Comparison of ENCODE assay signal across 14 mouse cellular contexts in the genomic region with DNA sequence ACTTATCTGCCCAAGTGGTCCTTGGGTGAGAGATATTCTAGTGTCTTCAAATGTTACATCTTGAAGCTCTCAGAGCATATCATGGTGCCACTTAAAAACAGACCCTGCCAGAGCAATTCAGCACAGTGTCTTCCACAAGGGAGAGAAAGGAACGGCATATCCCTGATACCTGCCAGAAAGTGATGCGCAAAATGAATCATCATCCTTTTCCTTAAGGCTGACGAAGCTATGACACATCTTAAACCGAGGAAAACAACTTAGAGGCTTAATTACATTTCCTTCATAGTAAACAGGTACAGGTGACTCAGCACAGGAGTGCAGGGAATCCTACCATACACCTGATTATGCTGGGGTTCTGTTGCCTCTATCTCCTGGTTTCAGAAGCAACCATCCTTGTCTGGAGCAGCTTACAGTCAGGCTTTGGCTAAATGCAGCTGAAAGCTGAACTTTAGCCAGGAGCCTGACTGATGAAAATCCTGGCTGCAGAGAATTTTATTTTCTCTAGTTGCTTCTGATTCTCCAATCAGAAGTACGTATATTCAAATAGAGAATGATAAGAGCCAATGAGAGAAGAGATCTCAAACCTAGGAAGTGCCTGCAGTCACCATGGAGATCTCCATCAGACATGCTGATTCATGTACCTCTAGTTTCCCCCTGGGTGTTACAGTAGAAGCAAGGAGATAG.
DNase-seq lines count a peak whose midpoint lies in the region; ATAC-seq lines count a peak whose summit lies in the region.
"Had no signal": no experiment of that assay in that cellular context is flagged by ENCODE, and none has a peak within 500 bp of the region (broad histone marks: within the 10 kb centered on the region; RNA-seq: fewer than 3 reads in every experiment).

No protein-coding gene starts in this region.

- no peak overlapping the region for H3K9ac ChIP-seq in forebrain, embryonic 14.5 days (ENCODE audit: low read length)
- H3K9ac ChIP-seq in neural tube, embryonic 13.5 days, result no peak overlapping the region
- H3K9ac ChIP-seq in neural tube, embryonic 15.5 days (replicated peaks), result no peak overlapping the region
- no peak overlapping the region for H3K9ac ChIP-seq in hindbrain, embryonic 16.5 days (ENCODE audit: low read depth, low read length)
- H3K9ac ChIP-seq: liver, embryonic 12.5 days had no signal

- WGBS in forebrain, embryonic 14.5 days, result 86% methylated on average over 5 of the region's 5 CpGs
- WGBS in forebrain, embryonic 10.5 days, result 89% methylated on average over 5 of the region's 5 CpGs
- WGBS in neural tube, embryonic 13.5 days, result 84% methylated on average over 5 of the region's 5 CpGs
- WGBS in neural tube, embryonic 15.5 days, result 88% methylated on average over 5 of the region's 5 CpGs
- WGBS in hindbrain, embryonic 16.5 days, result 79% methylated on average over 5 of the region's 5 CpGs

- no peak overlapping the region for H3K4me3 ChIP-seq in forebrain, embryonic 14.5 days (ENCODE audit: low read depth, low read length)
- H3K4me3 ChIP-seq in forebrain, embryonic 10.5 days, result no peak overlapping the region
- no peak overlapping the region for H3K4me3 ChIP-seq in neural tube, embryonic 13.5 days
- no peak overlapping the region for H3K4me3 ChIP-seq in neural tube, embryonic 15.5 days (replicated peaks)
- H3K4me3 ChIP-seq in hindbrain, embryonic 16.5 days (ENCODE audit: low read length), result no peak overlapping the region
- H3K4me3 ChIP-seq: liver, embryonic 12.5 days had no signal

- no peaks in the 10 kb centered on the region for H3K27me3 ChIP-seq in forebrain, embryonic 14.5 days (replicated peaks; ENCODE audit: control insufficient read depth, insufficient read depth, low read length)
- no peaks in the 10 kb centered on the region for H3K27me3 ChIP-seq in forebrain, embryonic 10.5 days (ENCODE audit: poor library complexity, severe bottlenecking)
- no peaks in the 10 kb centered on the region for H3K27me3 ChIP-seq in neural tube, embryonic 13.5 days
- no peaks in the 10 kb centered on the region for H3K27me3 ChIP-seq in neural tube, embryonic 15.5 days (replicated peaks)
- no peaks in the 10 kb centered on the region for H3K27me3 ChIP-seq in hindbrain, embryonic 16.5 days (replicated peaks; ENCODE audit: control insufficient read depth, insufficient read depth, low read length)
- H3K27me3 ChIP-seq: liver, embryonic 12.5 days had no signal

- no peak overlapping the region for H3K27ac ChIP-seq in forebrain, embryonic 14.5 days (ENCODE audit: low read depth, low read length)
- H3K27ac ChIP-seq in forebrain, embryonic 10.5 days, result no peak overlapping the region
- no peak overlapping the region for H3K27ac ChIP-seq in neural tube, embryonic 13.5 days (replicated peaks)
- H3K27ac ChIP-seq in neural tube, embryonic 15.5 days (replicated peaks), result no peak overlapping the region
- no peak overlapping the region for H3K27ac ChIP-seq in hindbrain, embryonic 16.5 days (ENCODE audit: low read depth, low read length)
- H3K27ac ChIP-seq: liver, embryonic 12.5 days had no signal

- peak; percentile 10 for DNase-seq in forebrain, embryonic 14.5 days (ENCODE audit: low spot score)
- no peak for DNase-seq in forebrain, embryonic 10.5 days (ENCODE audit: extremely low spot score, low spot score)
- DNase-seq in left cerebral cortex, postnatal 36 days (ENCODE audit: low spot score in 2 of 2), result peak; percentile 6 to 17
- DNase-seq in gastrocnemius, adult 18-20 months (ENCODE audit: low spot score), result no peak
- DNase-seq in heart, adult 8-10 months (ENCODE audit: low spot score), result no peak
- DNase-seq: cerebellum, postnatal 10 days; heart, adult 18-20 months; kidney, postnatal 25 days; lung, postnatal 36 days; thymus, postnatal 14 days had no signal

- no peak for ATAC-seq in forebrain, embryonic 14.5 days
- ATAC-seq in neural tube, embryonic 13.5 days (ENCODE audit: low read depth), result peak; percentile 63; the same call in 1 of the 2 replicates
- ATAC-seq in neural tube, embryonic 15.5 days (ENCODE audit: low FRiP score), result no peak
- ATAC-seq in hindbrain, embryonic 16.5 days, result peak; percentile 76; the same call in 1 of the 2 replicates
- ATAC-seq: liver, embryonic 12.5 days had no signal

- intact Hi-C loops in left cerebral cortex, postnatal 36 days (cut with DNase I), result no loop called here

- H3K4me1 ChIP-seq in forebrain, embryonic 14.5 days (ENCODE audit: control insufficient read depth, insufficient read depth, low read length), result no peaks in the 10 kb centered on the region
- no peaks in the 10 kb centered on the region for H3K4me1 ChIP-seq in forebrain, embryonic 10.5 days
- no peaks in the 10 kb centered on the region for H3K4me1 ChIP-seq in neural tube, embryonic 13.5 days (replicated peaks)
- H3K4me1 ChIP-seq in neural tube, embryonic 15.5 days, result no peaks in the 10 kb centered on the region
- no peaks in the 10 kb centered on the region for H3K4me1 ChIP-seq in hindbrain, embryonic 16.5 days (ENCODE audit: control insufficient read depth, insufficient read depth, low read depth, low read length)
- H3K4me1 ChIP-seq: liver, embryonic 12.5 days had no signal

- no peak overlapping the region for H3K4me2 ChIP-seq in forebrain, embryonic 14.5 days (ENCODE audit: low read length)
- no peak overlapping the region for H3K4me2 ChIP-seq in neural tube, embryonic 13.5 days
- H3K4me2 ChIP-seq in neural tube, embryonic 15.5 days, result no peak overlapping the region
- no peak overlapping the region for H3K4me2 ChIP-seq in hindbrain, embryonic 16.5 days (ENCODE audit: low read length)
- H3K4me2 ChIP-seq: liver, embryonic 12.5 days had no signal

- no peaks in the 10 kb centered on the region for H3K9me3 ChIP-seq in forebrain, embryonic 14.5 days (replicated peaks; ENCODE audit: control insufficient read depth, low read length)
- H3K9me3 ChIP-seq in forebrain, embryonic 10.5 days, result peaks cover 14% of the 10 kb centered on the region; the same call in 1 of the 2 replicates
- H3K9me3 ChIP-seq in neural tube, embryonic 13.5 days, result peaks cover 6% of the 10 kb centered on the region; the same call in 1 of the 2 replicates
- no peaks in the 10 kb centered on the region for H3K9me3 ChIP-seq in neural tube, embryonic 15.5 days (replicated peaks)
- no peaks in the 10 kb centered on the region for H3K9me3 ChIP-seq in hindbrain, embryonic 16.5 days (ENCODE audit: control insufficient read depth, low read length)
- H3K9me3 ChIP-seq: liver, embryonic 12.5 days had no signal

- no peaks in the 10 kb centered on the region for H3K36me3 ChIP-seq in forebrain, embryonic 14.5 days (ENCODE audit: control insufficient read depth, insufficient read depth, low read length)
- no peaks in the 10 kb centered on the region for H3K36me3 ChIP-seq in forebrain, embryonic 10.5 days (replicated peaks)
- H3K36me3 ChIP-seq in neural tube, embryonic 13.5 days, result peaks cover 4% of the 10 kb centered on the region; the same call in 1 of the 2 replicates
- 0 out of 2 replicates have a peak, but pooled peaks cover 4% of the 10 kb centered on the region for H3K36me3 ChIP-seq in neural tube, embryonic 15.5 days
- H3K36me3 ChIP-seq in hindbrain, embryonic 16.5 days (ENCODE audit: control insufficient read depth, insufficient read depth, low read length), result no peaks in the 10 kb centered on the region; the same call in 1 of the 2 replicates
- H3K36me3 ChIP-seq: liver, embryonic 12.5 days had no signal

Comparison
In these comparisons a context has a peak if more than half of its experiments do, and no peak if none do; other contexts are left out.
1. ATAC-seq: peak in neural tube, embryonic 13.5 days (single experiment) and hindbrain, embryonic 16.5 days (single experiment); none in forebrain, embryonic 14.5 days (single experiment) and neural tube, embryonic 15.5 days (single experiment).
2. DNase-seq: peak in forebrain, embryonic 14.5 days (single experiment) and left cerebral cortex, postnatal 36 days (2 of 2); none in forebrain, embryonic 10.5 days (single experiment), gastrocnemius, adult 18-20 months (single experiment) and heart, adult 8-10 months (single experiment).